Mouse (Mus musculus) right cerebral cortex, adult 2 months (tissue): ENCODE results near the gene Ctf2.
A peak's percentile ranks its signal among the peaks of the same experiment; 100 is the strongest.
"Not testable (repeated sequence)": the region's sequence is repeated elsewhere in the genome, so short reads cannot be mapped to it uniquely, and the experiment has no call there.

Experiments used
- DNase-seq, 2 experiments: peaks; one replicate each; pipeline ENCODE4 v3.0.0; 2021 to 2022; ENCODE audit warnings: low spot score in 2 of 2

The Ctf2 gene

GRCm38 (mm10) chr7:127732066-127732465, at the start of gene Ctf2:
Gene Ctf2, minus strand, starts transcription at chr7:127732166.
- not testable (repeated sequence) for DNase-seq

GRCm38 (mm10) chr7:127778350-127778749, 46.4 kb upstream of the Ctf2 start:
- no peak for DNase-seq

DNA sequence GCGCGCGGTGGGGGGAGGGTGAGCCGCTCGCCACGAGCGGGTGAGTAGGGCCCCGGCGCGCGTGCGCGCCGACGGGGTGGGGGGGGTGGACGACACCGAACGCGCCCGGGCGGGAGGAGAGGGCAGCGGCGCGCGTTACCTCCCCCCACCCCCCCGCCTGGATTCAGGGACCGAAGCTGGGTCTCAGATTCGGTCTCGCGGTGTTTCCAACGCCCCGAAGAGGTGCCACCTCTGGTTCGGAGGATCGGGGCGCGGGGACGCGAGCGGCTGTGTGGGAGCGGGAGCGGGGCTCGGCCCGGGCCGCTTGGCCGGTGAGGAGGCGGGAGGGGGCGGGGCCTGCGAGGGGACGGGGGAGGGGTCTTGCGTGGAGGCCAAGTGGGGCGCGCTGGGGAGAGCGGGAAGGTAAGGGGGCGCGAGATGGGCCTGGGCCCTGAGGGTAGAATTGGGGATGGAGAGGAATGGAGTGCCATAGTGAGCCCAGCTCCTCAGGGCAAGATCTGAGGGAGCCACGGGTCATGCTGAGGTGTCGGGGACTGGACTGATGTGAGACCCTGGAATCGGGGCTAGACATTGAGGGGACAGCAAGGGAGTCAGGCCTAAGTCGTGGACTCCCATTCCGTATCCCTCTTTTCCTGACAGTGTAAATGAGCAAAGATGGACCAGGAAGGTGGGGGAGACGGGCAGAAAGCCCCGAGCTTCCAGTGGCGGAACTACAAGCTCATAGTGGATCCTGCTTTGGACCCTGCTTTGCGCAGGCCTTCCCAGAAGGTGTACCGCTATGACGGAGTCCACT, 45.7 kb upstream of the Ctf2 start:
- peak in 1 of 2 experiments; percentile 35 for DNase-seq

- DNase-seq, result peak; percentile 95 to 97
Measured at GRCm38 (mm10) chr7:127776878-127777473, 45.0 kb upstream of the Ctf2 start.

DNA sequence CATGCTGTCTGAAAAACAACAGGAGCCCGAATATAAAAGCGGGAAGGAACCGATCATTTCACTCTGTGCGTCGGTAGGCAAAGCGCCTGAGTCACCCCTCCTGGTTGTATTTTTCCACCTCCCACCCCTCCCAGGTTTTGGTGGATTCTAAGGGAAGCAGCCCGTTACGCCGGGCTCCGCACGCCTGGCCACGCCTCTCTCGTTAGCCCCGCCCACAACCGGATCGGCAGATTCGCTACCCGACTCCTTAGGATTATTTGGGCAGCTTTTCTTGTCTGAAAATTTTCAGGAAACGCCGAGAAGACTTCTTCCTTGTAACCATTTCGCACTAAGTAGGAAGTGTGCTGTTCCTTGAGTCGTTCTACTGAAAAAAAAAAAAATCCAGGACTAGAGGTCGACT, 44.5 kb upstream of the Ctf2 start, which contains the start of gene Setd1a:
Gene Setd1a (plus strand): TSS at position 245 of the 400 bp plus-strand sequence.
- peak; percentile 89 to 90 for DNase-seq

- DNase-seq, result not testable (repeated sequence)
Measured at GRCm38 (mm10) chr7:127775837-127776236, 43.9 kb upstream of the Ctf2 start.

- peak; percentile 65 to 67 for DNase-seq
Measured at GRCm38 (mm10) chr7:127773664-127774384, 41.9 kb upstream of the Ctf2 start.

DNA sequence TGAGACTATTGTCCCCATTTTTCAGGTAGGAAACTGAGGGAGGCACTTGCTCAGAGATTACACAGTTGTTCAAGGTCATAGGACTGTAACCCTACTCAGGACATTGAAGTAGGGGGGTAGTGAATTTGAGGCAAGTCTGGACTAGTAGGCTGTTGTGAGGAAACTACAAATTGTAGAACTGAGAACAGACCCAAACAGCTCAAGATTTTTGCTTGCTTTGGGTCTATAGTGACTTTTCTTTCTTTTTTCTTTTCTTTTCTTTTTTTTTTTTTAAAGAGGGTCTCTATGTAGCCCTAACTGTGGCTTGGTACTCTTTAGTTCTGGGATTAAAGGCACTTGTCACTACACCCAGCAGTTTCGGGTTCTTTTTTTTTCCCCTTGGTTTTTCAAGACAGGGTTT, 40.6 kb upstream of the Ctf2 start:
- DNase-seq, result no peak

DNA sequence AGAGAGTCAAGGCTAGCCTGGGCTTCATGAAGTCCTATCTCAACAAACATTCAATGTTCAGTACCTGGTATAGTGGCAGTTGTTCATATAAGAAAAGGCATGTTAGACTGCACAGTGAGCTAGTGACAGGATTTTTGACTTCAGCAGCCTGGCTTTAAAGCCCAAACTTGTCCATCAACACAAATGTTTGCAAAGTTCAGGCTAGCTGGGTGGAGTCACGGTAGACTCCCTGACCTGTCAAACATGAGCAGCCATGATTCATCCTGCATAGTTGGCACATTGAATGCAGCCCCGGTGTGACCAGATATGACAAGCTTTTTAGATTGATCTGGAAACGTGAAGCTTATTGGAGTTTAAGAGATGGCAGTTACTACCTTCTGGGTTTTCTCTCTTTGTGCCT, 40.1 kb upstream of the Ctf2 start:
- no peak for DNase-seq

- DNase-seq, result peak; percentile 53 to 62
Measured at GRCm38 (mm10) chr7:127771262-127771661, 39.3 kb upstream of the Ctf2 start.

DNA sequence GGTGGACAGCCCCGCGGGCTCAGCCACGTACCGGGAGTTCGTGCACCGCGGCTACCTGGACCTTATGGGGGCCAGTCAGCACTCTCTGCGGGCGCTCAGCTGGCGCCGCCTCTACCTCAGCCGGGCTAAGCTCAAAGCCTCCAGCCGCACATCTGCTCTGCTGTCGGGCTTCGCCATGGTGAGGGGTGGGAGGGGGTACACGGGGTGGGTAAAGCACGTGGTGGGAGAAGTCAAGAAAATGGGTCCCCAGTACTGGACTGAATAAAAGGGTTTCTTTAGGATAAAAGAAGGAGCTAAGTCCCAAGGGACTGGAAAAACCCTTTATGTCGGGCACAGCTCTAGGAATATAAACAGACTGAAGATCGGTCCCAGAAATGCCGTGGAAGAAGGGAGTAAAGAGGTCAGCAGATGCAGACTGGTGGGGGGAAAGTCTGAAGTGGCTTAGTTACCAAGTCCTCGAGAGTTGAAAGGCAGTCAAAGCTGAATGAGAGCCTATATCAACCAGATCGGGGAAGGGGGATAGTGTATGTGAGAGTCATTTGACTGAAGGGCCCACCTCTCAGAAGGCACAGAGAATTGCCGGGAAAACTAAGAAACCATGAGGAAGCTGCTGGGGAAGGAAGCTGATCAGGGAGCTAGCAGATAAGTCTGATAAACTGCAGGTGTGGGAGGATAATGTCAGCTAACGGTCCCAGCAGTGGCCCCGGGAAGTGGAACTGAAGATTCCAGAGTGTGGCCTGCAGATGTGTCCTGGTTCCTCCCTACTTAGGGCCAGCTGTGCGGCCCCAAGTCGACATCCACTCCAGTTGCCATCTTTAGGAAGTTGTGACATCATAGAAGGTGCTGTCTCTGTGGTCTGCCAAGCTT, 38.3 kb upstream of the Ctf2 start:
- peak in 1 of 2 experiments; percentile 36 for DNase-seq

DNA sequence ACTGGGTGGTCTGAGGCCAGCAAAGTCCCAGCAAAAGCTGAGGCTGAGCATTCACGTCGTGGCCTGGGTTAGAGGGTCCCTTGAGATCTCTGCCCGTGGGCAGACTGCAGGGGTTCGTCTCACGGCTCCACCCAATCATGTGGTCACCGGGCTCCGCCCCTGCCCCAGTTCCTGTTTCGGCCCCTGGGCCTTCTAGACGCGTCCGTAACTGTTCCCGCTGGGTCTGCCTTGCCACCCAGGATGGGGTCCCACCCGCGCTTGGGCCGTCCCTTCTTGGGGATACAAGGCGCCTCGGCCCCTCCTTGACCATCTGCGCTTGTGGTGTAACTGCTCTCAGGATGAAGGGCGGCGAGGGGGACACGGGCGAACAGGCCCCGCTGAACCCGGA, 37.7 kb upstream of the Ctf2 start, which contains the start of gene Orai3:
Gene Orai3 (plus strand): TSS at position 165 of the 388 bp plus-strand sequence.
- peak; percentile 84 to 86 for DNase-seq

DNA sequence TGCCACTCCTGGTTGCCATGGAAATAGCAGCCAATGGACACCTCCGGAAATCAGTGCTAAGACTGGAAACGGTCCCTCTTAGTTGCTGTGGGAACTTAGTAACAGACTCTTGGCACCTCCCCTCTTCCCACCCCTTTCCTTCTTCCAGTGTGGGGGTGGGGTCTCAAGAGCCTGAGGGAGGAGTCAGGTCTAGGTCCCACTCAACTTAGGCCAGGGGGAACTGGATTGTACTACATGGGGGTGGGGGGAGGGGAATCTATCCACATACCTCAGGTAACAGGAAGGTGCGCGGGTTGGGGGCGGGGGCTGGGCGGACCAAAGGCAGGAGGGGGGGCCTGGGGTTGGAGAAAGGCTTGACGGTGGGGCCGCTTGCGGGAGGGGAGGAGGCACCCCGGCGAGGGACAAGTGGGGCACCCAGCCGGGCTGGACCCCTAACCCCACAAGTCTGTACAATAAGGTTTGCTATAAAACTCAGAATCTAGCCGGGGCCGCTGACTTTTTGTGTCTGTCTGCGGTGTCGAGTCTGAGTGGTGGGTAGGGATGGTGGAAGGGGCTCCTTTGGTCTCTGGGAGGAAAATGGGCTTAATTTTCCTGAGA, 37.1 kb upstream of the Ctf2 start:
- peak; percentile 97 to 99 for DNase-seq

GRCm38 (mm10) chr7:127768346-127768996, 36.5 kb upstream of the Ctf2 start:
- DNase-seq, result no peak

GRCm38 (mm10) chr7:127767671-127768345, 35.8 kb upstream of the Ctf2 start:
- no peak for DNase-seq

- DNase-seq, result no peak
Measured at GRCm38 (mm10) chr7:127766851-127767609, 35.1 kb upstream of the Ctf2 start.

DNA sequence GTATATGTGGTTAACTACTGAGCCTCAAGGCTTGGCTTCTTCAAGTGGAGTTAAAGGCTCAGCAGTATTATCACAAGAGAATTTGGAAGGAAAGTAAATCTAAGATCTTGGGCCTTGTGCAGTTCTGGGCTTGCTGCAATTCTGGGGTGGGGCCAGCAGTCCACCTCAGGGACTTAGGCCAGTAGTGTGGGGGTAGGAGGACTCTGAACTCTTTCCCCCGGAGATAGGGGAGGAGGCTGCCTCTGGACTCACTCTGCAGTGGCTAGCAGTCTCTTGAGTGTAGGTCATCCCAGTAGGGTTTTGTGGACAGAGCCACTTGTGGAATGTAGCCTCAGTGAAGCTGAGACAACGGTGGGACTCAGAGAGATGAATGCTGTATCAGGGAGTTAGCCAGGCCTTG, 33.8 kb upstream of the Ctf2 start:
- no peak for DNase-seq

GRCm38 (mm10) chr7:127763642-127764041, 31.7 kb upstream of the Ctf2 start:
- no peak for DNase-seq

DNA sequence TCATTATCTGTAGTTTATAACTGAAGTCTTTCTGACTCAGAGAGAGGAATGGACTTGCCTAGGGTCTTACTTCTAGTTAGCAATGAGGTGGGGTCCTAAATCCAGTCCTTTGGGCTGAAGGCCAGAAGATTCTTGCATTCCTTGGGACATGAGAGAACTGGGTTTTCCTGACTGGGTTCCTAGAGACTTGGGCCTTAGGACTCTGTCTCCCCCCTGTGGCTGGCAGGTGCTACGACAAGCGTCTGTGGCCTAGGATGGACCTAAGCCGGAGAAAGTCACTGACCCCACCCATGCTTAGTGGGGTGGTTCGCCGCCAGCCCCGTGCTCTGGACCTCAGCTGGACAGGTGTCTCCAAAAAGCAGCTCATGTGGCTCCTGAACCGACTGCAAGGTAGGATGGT, 29.1 kb upstream of the Ctf2 start:
- peak; percentile 62 for DNase-seq
